Mouse (Mus musculus) heart, adult 11 months (tissue): ENCODE data around the gene Oit1.

Experiments used
- DNase-seq: peaks from one replicate; pipeline ENCODE4 v3.0.0; 2022

Oit1 gene

GRCm38 (mm10) chr14:8378685-8379313 lies at the start of gene Oit1:
Gene Oit1, minus strand, starts transcription at chr14:8378754.
- no peak for DNase-seq

- DNase-seq: peak; percentile 27
Observed at GRCm38 (mm10) chr14:8422833-8423232, 44.3 kb upstream of the Oit1 start.

GRCm38 (mm10) chr14:8421199-8421787 lies 42.7 kb upstream of the Oit1 start:
- DNase-seq: no peak

GRCm38 (mm10) chr14:8418610-8419009 lies 40.1 kb upstream of the Oit1 start:
- DNase-seq: peak; percentile 72

DNA sequence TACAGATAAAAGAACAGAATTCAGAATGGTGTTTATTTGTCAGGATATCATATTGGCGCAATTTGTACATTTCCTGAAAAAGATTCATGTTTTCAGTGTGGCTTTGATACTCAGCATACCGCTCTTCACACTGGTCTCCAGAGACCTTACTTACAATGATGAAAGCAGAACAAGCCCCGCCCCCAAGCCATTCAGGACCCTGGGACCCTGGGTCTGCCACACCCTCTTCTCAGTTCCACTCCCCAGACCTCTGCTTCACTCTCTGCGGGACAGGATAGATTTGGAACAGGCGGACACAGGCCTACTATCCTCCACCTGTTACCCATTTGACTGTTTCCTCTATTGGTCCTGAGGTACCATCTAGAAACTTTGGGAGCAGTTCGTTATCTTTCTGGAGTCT lies 27.4 kb upstream of the Oit1 start:
- peak; percentile 70 for DNase-seq

- DNase-seq: no peak
Observed at GRCm38 (mm10) chr14:8403310-8403709, 24.8 kb upstream of the Oit1 start.

DNA sequence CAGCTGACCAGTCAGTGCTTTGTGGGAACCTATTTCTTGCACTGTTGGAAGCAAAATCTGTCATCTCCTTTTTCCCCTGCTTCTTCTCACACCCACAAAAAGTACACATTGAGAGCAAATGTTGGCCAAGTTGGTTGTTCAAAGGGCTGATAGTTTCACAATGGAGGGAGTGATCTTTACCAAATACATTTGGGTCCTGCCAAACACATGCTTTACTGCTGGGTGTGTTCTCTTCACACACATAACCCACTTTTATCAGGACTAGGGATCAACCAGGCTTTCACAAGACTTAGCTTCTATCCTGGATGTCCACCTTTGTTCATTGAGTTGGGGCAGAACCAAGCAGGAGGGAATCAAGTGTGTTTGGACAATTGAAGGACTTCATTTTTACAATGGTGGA lies 20.0 kb upstream of the Oit1 start:
- DNase-seq: no peak

- DNase-seq: no peak
Observed at GRCm38 (mm10) chr14:8395690-8396287, 17.2 kb upstream of the Oit1 start.

GRCm38 (mm10) chr14:8392181-8392825 lies 13.7 kb upstream of the Oit1 start:
- no peak for DNase-seq

- DNase-seq: no peak
Observed at GRCm38 (mm10) chr14:8369394-8369793, 9.2 kb downstream of the Oit1 start.

DNA sequence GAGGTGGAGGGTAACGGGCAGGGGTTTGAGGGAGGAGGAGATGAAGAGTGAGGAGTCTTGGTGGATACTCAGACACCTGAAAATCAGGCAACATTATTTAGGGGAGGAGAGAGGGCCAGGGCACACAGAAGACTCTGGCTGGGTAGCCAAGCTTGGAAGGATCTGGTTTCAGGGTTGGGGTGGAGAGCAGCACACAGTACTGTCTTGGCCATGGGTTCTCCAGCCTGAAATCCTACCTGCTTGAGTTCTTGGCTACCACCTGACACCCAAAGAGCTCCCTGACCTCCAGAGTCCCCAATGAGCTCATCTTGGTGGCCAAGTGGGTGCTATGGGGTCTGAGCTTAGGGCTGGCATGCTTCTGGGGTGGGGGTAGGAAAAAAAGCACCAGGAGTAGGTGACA lies 9.7 kb downstream of the Oit1 start:
- DNase-seq: no peak

DNA sequence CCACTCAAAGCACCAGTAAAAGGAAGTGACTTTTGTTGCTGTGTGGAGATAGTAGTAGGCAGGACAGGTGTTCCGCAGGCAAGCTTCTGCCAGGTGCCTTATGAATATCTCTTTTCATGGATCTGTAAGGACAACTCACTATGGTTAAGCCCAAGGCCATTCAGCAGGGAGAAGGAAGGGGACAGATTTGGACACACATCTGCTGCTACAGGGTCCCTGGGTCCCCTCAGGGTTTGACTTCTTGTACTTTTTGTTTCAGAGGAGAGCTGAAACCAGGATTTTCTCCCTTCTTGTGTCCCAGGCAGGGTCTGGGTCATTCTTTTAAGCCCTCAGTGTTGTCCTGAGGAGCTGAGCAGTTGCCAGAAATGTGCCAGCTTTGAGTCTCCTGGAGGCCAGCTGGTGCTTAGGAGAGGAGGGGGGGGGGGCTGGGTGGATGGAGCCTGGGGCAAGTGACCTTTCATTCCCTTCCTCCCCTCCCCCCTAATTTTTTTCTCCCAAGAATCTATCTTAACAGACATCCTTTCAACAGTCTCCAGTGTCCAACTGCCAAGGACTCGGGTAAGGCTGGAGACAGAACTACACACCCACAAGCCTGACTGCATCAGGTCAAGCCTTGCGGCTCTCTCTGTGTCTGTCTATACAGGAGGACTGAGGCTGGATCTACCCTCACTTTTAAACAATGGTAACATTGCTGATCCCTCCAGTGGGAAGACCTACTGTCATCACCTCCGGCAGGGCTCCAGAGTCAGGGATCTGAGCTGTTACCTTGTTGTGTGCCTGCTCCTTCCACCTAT lies 10.6 kb downstream of the Oit1 start:
- no peak for DNase-seq

DNA sequence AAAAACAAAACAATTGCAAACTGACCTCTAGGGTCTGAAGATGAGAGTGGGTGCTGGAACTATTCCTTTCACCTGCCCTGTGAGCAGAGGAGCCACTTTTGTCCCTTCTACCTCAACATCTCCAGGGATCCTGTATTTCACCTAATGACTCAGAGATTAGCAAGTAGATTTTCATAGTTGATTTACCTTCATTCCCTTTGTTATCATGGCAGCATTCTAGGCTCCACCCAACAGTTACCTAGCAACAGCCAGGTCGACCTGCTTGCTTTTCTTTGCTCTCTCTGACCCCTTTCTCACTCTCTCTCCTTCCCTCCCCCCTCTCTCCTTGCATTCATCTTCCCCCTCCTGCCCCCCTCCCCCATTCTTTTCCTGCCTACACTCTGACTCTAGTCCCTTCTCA lies 11.4 kb downstream of the Oit1 start:
- DNase-seq: no peak

DNA sequence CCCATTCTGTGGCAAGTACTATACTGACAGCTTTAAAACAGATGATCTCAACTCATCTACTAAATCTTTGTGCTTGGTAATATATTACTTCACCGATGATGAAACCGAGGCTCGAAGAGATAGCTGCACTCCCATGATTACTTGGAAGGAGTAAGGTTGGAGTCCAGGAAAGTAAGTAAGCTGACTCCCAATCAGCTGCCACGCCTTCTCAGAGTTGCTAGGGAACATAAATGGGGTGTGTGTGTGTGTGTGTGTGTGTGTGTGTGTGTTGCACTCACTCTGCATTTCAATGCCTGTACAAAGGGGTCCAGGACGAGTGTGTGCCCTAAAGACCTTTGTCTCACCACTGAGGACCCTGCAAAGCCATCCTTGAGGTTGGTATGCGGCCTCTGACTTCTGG lies 12.7 kb downstream of the Oit1 start:
- DNase-seq: no peak

- DNase-seq: no peak
Observed at GRCm38 (mm10) chr14:8356836-8357235, 21.7 kb downstream of the Oit1 start.

- DNase-seq: no peak
Observed at GRCm38 (mm10) chr14:8355999-8356501, 22.5 kb downstream of the Oit1 start.

- no peak for DNase-seq
Observed at GRCm38 (mm10) chr14:8348927-8349326, 29.6 kb downstream of the Oit1 start.

- peak; percentile 97 for DNase-seq
Observed at GRCm38 (mm10) chr14:8346255-8346997, 32.1 kb downstream of the Oit1 start.

DNA sequence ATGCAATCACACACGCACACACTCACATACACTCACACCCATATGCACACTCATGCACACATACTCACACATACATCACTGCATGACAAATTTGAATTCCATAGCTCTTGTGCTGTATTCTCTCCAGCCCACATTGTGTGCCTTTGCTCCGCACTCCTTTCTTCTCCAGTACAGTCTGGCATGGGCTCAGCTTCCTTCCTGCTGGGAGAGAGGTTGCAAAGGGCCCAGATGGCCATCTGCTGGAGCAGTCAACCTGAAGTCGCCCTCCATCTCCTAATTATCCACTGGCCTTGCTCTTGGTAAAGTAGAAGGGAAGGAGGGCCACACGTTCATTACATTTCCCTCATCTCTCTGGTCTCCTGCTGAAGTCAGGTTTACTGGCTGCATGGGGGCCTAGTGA lies 33.0 kb downstream of the Oit1 start:
- no peak for DNase-seq

DNA sequence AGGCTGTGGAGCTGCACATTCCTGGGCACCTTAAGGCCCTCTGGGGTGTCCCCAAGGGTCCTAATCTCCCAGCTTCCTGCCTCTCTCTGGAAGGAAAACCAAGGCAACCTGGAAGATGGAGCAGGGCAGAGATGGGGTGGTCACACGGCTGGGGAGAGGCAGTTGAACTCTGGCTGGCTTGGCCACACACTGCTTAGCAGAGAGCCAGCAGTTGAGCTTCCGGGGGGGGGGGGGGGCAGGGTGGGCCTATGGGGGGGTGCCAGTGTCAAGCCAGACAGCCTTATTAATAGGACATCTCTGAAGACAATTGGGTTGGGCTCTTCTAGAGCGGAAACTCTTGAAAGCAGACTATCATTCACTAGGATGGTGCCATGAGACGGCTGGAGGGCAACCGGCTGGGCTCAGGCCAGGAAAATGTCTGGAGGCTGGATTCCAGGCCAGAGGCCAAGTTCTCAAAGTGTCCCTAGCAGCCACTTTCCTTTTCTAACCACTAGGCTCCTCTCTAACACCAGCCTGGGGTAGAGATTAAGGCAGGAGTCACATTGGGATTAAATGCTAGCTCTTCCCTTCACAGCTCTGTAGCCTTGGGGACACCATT lies 35.9 kb downstream of the Oit1 start:
- DNase-seq: peak; percentile 95

GRCm38 (mm10) chr14:8340226-8340625 lies 38.3 kb downstream of the Oit1 start:
- DNase-seq: no peak

GRCm38 (mm10) chr14:8335947-8336346 lies 42.6 kb downstream of the Oit1 start:
- DNase-seq: no peak
